Mouse (Mus musculus): ENCODE results near the gene Tnk2.

DNA sequence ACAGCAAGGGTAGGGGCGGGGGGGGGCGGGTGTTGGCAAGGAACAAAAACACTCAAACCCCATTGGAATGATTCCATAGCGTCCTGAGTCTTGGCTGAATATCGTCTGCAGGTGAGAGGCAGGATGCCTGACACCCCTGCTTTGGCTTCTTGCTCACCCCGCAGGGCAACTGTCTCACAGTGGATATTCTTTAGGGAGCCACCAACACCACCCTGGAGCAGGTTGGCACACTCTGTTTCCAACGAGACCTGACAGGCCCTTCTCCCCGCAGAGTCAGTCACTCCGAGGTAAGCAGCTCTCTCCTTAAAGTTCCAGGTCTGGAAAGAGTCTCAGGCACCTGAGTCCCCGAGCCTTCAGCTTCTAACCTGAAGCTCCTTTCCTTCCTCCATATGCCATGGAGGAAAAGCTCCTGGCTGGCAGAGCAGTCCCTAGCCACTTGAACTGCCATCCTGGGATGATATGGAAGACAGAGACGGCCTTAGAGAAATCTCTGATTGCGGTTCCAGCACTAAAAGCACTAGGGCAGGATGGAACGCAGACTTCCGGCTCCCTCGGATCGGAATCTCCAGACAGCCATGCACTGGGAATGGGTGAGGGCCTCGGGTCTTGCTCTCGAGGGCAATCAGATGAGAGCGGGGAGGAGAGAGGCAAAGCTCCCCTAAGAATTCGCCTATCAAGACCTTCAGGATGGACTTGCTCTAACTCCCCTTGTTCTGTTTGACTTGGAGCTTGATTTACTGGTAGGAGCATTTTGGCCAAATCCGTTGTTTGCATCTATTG lies 2.0 kb upstream of the Tnk2 start:
- TF ChIP-seq ZNF384 (IDR thresholded peaks at IDR 0.05; ENCODE audit: low read depth, low read length) (no peak), MAFK (IDR thresholded peaks at IDR 0.05; ENCODE audit: insufficient read depth, low read depth, low read length) (no peak), HCFC1 (IDR thresholded peaks at IDR 0.05; ENCODE audit: borderline replicate concordance, insufficient read depth, low read length) (no peak)

All from ES-E14 (cell line).